Mouse (Mus musculus) WW6 (cell line): ENCODE measurements around the gene Gm15446.
"Not testable (repeated sequence)": the region's sequence is repeated elsewhere in the genome, so short reads cannot be mapped to it uniquely, and the experiment has no call there.

Experiments used
- DNase-seq: peaks from one replicate; pipeline ENCODE4 v3.0.0-alpha.2; 2013; ENCODE audit warnings: low read depth, low spot score

The Gm15446 gene

GRCm38 (mm10) chr5:109923261-109924071 lies at the start of gene Gm15446:
Gm15446 (plus strand) TSS chr5:109923400.
- peak; percentile 42 for DNase-seq

- not testable (repeated sequence) for DNase-seq
Measured at GRCm38 (mm10) chr5:109924129-109924528, 929 bp downstream of the Gm15446 start.

- DNase-seq, result no peak
Measured at GRCm38 (mm10) chr5:109924936-109925335, 1.7 kb downstream of the Gm15446 start.

- DNase-seq, result no peak
Measured at GRCm38 (mm10) chr5:109950281-109950680, 27.1 kb downstream of the Gm15446 start.

- DNase-seq, result not testable (repeated sequence)
Measured at GRCm38 (mm10) chr5:109980743-109981142, 57.5 kb downstream of the Gm15446 start.
